Mouse (Mus musculus) urinary bladder, postnatal 10 days (tissue): ENCODE measurements around the gene Cmklr1.

Experiments used
- DNase-seq: peaks from one replicate; pipeline ENCODE4 v3.0.0; 2022; ENCODE audit warnings: low spot score

The Cmklr1 gene

DNA sequence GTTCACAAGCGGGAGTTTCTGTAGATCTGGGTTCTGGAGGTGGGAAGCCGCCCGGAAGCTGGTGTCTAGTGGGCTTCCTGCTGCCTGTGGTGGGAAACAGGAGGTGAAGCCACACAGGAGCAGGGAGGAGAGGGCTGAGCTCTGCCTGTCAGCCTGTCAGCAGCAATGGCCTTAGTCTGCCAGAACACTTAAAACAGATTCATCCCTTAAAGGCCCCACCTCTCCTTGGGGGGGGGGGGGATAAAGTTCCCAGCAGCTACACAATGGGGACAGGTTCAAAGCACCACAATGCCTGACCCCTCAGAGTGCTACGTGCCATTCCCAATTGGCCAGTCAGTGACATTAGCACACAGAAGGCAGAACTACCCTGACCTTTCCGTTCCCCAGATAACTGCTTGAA, 2.0 kb upstream of the Cmklr1 start:
- no peak for DNase-seq

DNA sequence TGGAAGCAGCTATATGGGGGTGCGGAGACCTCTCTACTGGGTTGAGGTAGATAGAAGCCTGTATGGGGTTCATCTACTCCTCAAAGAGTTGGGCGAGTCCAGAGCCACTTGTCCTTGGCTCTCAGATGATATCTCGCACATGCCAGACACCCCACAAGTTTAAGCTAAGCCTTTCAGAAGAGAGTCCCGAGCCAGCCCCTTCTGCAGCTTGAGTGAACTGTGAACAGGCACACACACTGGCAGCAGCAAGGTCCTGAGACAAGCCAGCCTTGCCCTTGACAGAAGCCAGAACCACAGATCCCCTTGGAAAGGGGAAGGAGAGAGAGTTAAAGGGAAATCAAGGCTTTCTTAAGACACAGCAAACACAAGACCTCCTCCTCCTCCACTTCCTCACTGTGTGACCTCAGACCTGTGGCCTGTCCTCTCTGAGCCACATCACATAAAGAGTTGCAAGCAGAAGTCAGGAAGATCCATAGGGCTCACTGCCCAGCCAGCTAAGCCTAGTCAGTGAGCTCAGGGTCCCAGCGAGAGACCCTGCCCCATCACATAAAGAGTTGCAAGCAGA, 1.5 kb downstream of the Cmklr1 start:
- DNase-seq, result no peak

DNA sequence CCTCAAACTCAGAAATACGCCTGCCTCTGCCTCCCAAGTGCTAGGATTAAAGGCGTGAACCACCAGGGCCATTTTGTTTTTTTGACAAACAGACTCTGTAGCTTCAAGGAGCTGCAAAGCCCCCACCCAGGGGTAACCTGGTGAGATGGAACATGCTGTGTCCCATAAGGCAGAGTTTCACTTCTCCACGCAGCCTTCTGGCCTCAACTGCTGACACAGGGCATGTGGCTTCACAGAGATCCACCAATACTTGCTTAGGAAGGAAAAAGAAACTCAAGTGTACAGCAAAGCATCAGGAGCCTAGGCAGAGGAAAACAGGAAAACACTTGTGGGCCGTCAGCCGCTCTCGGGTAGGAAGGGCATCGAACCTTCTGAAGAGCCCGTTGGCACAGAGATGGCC, 3.1 kb downstream of the Cmklr1 start:
- no peak for DNase-seq

DNA sequence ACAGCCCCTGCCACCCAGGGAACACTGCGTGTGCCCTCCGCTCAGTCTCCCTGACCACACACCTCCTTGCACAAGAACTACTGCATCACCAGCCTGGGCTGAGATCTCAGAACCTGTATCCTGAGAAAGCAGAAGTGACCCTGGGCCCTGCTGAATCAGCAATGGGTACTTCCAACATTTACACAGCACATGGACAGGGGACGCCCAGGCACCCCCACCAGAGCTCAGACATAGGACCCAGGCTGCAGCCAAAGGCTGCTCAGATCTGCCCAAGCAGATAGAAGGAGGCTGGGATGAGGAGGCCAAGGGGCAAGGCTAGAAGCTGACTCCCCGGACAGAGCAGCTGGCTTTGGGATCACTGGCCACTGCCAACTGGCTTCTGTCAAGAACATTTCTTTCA, 5.7 kb downstream of the Cmklr1 start:
- DNase-seq, result no peak

DNA sequence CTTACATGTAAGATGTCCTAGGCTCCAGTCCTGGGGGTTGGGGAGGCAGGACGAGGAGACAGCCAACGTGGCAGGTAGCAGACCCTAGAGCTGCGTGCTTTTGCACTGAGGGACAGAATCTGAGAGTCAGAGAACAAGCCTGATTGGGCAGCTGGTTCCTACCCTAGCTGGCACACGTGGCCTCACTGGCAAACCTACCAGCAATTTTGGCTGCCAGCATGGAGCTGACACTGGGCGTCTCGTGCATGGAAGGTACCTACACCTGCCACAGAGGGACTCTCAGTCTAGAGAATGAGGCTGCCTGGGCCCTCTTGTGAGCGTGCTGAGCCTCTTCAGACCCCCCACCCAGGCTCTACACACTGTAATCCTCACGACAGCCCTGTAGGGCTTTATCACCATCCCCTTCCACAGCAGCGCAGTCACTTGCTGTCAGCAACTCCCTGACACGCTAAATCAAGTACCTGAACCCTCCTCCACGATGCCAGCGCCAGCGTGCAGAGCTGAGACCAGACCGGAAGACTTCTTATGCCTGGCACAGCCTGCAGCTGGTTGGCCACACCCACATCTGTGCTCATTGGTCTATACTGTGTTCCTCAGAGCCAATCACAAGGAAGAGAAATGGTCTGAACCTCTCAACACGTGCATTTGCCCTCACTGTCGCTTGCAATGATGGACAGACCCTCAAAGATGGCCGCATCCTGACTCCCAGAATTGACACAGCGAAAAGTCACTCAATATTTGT, 6.9 kb downstream of the Cmklr1 start:
- DNase-seq, result no peak

DNA sequence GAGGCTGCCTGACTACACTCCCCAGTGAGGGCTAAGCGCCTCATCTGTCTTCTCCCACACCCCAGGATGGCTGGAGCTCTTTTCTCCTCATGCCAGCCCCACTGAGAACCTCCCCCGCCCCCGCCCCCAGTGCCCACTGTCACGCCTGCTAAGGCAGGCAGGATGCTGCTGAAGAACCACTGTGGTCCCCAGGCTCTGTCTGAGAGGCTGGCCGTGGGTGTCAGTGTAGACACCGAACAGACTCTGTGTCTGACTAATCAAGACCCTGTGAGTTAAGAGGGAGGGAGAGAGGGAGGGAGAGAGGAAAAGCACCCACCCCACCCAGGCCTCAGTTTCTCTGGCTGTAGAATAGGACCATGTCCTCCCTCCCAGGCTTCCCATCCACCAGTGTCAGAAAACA, 9.2 kb downstream of the Cmklr1 start:
- no peak for DNase-seq

DNA sequence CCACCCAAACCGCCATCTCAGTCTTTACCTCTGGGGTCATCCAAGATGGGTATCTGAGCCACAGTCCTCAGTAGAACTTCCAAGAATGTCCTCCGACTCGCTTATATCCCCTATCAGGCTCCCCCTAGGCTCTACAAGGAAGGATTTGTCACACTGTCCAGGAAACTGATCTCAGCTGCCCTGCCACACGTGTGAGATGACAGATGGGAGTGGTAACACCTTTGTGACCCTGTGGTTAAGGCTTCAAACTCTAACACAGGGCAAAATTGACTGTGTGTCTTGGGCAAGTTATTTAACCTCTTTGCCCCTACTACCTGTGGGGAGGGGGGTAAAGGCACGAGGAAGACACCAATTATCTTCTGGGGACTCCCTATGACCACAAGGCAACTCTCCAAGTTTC, 11.1 kb downstream of the Cmklr1 start:
- DNase-seq, result no peak

DNA sequence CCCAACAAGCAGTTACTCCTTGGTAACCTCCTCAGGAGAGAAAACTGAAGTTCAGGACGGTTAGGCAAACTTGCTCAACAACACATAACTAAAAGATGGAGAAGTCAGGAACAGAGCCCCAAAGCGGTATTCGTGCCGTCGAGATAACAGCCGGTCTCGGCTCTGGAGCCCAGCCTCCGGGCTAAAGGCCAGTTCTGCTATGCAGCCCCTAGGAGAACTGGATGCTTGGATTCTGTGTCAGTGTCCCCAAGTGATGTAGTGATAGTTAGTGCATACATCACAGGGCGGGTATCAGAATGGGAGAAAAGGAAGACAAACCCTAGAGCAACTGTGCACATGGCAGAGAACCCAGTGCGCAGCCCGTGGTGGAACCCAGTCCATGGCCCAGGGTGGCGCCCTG, 12.2 kb downstream of the Cmklr1 start:
- no peak for DNase-seq

DNA sequence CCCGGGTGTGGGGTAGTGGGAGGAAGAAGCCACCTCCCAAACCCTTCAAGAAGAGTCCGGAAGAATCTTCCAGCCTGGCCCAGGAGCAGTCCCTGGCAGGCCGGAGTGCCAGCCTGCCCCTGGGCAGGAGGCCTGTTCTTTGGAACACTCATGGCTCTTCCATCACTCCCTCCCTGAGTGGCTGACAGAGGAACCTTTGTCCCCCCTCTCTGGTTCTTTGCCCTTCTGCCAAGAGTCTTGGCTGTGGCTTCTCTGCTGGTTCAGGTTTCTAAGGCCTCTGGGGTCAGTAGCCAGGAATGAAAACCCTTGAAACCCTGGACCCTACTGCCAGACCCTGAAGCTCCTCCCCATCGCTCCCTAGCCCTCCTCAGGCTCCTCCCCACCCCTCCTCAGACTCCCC, 12.6 kb downstream of the Cmklr1 start:
- no peak for DNase-seq

DNA sequence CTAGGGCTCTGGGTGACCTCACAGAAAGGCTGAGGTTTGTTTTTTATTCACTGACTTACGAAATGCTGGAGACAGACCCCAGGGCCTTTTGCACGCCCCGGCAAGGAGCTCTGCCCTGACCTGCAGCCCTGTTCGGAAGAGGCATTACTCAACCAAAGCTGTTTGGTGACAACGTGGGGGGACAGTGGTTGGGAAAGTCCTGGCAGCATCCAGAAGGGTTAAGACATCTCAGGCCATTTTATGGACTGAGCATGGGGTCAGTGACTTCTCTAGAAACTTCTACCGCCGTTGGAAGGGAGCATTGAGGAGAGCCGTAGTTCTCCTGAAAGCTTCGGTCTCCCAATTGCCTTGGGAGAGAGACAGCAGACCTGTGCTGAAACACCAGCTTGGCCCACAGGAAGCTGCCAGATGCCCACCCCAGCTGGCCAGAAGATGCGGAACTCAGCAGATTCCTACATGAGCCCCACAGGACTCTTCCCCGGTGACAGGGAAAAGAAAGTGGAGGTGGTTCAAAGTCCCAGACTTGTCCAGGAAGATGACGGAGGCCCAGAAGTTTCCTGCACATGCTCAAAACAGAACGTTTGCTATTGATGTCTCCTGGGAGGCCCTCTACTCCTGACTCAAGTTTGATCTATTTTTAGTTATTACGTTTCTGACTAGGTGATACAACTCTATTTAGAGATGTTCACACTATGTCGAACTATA, 14.2 kb downstream of the Cmklr1 start:
- DNase-seq, result no peak

DNA sequence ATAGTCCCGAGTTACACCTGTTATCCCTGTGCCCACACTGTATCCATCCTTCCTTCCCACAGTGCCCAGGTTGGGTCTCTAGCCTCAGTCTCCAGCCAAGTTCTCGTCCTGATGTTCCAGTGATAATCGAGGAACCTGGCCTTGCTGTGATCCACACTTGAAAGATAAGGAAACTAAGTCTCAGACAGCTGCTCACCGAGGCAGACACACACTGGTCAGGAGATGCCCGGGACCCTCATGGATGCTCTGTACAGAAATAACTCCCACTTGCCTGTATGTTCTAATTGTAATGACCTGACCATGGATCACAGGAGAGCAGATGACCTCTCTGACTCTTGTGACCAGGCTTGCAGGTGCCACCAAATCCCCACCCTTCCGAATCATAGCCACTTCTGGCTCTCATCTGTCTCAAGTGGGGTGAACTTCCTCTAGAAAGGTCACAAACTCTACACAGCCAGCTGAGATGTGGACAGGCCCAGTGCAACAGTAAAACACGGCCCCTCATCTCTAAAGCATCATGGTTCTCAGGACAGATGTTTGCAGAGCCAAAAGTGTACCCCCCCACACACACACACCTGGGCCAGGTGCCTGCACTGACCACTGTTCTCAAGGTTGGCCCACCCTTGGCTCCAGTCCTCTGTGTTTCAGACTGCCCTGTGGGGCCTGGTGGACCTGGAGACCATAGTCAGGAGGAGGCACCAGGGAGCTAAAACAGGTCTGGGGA, 15.2 kb downstream of the Cmklr1 start:
- no peak for DNase-seq

DNA sequence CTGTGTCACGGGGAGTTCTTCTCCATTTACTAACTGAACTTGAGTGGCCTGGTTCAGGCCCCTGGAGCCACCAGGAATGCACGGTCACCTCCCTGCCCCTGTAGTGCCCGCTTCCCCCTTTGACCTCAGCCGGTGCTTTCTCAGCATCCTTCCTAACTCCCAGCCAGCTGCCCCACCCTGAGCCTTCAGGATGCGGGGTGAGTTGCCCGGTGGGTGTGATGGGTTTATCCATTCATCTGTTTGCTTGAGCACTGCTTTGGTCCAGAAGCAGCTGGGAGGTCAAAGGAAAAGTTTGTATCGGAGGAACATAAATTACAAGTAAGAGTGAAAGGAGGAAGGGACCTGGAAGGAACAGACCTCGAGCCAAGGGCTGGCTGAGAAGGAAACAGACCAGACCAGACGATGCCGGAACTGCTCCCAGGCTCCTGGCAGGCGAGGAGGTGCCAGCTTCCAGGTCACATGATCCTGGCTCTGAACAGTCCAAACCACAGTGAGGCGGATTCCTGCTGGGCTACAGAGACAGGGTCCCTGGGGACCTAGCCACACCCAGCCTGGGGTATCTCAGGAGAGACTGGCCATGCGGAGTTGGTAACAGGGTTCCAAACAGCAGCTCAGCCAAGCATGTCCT, 16.1 kb downstream of the Cmklr1 start:
- DNase-seq, result no peak

DNA sequence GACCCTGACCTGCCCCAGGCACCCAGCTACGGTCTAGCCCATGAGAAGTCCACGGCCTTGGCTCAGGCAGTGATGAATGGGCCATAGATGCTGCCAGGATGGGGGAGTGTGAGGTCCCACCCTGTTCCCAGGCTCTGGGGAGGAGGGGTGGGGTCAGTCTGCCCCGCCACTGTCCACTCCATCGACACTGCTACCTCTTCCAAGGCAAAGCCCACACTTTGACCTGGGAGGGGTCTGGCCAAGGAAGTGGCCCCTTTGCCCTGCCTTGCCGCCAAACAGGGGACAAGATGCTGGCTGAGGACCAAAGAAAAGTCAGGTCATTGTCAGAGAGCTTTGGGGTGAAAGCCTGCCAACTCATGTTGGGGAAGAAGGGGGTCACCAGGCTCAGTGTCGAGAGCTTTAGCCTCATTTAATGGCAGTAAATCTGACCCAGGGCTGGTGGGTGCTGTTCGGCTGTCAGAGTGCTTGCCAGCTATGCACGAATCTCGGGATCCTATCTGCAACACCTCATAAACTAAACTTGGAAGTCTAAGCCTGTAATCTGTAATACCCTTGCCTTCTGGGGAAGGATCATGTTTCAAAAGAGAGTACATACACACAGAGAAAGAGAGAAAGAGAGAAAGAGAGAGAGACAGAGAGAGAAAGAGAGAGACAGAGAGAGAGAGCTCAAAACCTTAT, 17.1 kb downstream of the Cmklr1 start:
- no peak for DNase-seq

DNA sequence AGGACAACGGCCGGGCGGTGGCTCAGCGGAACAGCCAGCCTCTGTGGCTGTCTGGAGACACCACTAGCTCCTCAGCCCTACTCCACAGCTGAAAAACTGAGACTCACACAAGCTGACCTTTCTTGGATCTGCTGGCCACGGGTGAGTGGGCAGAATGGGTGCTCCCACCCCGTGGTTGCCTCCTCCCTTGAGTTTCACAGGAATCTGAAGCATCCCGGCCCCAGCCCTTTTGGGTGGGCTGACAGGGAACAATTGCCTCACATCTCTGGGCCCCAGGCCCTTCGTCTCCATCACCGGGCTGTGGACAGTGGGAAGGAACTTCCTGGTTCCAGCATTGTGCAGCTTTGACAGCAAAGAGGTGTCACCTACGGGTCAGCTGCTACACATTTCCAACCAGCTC, 20.1 kb downstream of the Cmklr1 start:
- no peak for DNase-seq

DNA sequence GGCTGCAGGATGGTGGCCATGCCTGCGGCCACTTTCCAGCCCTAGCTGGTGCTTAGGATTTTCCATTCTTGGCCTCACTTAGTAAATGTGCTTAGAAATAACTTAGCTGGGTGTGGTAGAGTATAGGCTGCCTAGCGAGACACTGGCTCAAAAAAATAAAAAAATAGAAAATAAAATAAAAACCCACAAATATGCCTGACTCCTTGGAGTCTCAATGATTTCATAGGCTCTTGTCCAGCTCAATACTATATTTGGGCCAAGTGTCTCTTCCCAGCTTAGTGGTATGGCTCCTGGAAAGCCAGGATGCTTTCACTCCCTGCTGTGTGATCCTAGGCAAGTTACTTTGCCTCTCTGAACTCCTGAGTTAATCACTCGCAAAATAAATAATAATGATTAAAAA, 21.0 kb downstream of the Cmklr1 start:
- no peak for DNase-seq

DNA sequence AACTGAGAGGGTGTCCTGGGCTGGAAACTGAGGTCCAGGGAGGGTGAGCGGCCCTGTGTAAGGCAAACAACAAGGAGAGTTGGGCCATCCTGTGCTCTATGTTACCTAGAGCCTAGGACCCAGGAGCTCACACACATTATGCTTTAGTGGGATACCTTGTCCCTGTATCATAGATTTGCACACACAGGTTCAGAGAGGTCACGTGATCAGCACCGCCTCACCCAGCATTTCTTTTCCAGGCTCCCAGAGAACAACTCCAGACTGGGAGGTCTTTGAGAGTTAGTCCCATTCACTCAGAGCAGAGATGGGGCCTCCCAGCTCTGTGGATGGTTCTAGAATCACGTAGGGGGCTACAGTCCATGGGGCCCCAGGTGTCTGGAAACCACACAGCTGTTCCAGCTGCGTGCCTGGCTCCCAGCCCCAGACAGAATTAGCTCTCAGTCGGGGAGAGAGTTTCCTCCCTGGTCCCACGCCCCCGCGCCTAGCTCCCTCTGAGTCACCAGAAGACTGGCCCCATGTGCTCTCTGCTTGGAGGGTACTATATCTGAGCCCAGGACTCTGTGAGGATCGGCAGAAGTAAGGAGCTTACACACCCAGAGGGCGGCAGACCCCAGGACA, 22.3 kb downstream of the Cmklr1 start:
- DNase-seq, result no peak

DNA sequence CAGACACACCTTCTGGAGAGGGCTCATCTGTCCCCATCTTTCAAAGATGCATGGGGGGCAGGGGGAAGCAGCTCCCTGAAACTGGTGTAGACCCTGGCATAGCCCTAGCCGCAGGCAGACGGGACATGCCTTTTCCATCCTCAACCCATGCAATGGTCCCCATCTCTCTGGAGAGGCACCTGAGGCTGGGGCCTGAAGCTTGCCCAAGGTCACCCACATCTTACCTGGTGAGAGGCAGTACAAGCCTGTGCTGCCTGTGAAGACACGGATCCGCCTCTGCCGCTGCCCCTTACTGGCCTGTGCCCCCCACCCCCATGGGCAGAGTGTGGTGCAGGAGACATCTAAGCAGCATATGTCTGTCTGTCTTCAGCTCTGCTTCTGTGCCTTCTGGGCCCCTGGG, 23.2 kb downstream of the Cmklr1 start:
- DNase-seq, result no peak

DNA sequence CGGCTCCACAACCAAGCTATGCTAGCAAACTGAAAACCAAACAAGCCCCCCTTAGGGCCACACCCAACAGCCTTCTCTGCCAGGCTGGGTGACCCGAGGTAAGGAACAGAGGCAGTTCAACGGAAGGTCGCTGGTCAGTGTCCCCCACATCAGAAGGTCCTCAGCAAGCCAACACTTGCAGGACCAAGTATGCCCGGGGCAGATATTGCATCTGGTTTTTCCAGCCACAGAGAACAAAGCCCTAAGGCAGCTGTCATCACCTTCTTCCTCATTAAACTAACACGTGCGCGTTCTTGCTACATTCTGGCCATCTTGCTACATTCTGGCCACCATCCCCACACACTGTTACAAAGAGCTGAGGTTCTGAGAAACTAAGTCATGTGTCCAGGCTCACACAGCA, 23.9 kb downstream of the Cmklr1 start:
- DNase-seq, result no peak

DNA sequence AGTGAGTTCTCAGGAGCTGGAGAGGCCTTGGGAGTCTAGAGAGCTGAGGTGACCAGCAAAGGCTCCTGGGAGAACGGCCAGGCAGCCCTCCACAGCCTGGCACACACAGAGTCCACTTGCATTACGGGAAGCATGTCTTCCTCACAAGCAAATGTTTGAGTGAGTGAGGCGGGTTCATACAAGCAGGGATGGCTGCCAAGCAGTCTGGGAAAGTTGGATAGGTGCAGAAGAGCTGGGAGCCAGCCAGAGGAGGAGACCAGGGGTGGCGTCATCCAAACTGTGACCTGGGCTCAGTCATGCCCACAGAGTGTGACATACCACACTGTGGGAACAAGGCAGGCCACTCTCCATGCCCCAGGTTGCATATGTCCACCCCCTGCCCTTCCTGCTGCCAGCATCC, 25.2 kb downstream of the Cmklr1 start:
- no peak for DNase-seq

DNA sequence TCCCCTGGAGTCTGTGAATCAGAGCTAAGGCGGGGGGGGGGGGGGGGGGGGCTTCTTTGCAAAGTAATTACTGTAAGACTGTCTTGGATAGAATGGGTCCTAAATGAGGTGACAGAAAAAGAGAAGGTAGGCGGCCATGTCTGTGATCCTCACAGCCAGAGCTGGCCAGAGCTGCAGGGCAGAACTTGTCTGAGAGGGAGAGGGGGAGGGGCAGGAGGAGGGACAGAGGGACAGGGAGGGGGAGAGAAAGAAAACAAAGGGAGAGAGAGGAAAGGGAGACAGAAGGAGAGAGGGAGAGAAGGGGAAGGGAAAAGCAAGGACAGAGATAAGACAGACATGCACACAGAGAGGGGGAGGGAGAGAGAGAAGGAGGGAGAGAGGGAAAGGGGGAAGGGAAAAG, 27.2 kb downstream of the Cmklr1 start:
- DNase-seq, result no peak

DNA sequence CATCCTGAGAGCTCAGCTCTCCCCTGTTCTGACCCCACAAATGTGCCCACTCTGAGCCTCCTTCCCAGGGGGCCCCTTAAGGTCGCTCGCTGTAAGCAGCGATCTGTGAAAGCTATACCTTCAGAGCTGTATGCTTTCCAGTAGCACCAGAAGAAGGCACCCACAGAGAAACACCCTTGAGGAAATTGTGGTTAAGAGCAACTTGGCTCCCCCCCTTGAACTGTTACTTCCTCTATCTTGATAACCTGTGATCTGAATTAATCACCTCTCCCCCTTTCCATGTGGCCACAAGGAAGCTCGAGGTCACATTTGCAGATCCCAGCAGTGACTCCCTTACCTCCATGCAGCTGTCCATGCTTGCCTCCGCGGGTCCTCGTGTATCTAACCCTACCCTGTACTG, 29.2 kb downstream of the Cmklr1 start:
- DNase-seq, result no peak
